In the genomic region with DNA sequence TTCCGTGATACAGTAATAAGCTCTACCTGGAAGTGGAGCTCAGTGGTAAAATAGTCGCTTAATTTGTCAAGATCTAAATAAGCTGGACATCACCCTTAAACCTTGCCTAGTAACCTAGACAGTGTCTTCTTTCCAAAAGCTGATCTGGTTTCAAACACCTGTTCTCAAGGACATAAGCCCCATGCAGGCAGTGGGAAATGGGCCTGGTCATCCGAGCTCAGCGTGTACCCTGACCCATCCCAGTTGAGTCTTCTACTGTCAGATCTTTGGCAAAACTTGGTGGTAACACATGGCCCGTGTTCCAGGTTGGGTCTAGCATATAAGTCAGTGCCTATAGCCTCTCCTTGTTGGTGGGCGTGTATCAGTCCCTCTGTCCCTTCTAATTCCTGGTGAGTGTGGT, we compare ENCODE assay signal across 25 mouse cellular contexts.
"Had no signal": no experiment of that assay in that cellular context is flagged by ENCODE, and none has a peak within 500 bp of the region (broad histone marks: within the 10 kb centered on the region; RNA-seq: fewer than 3 reads in every experiment).

No protein-coding gene starts in this region.

- ATAC-seq: hindbrain, postnatal 0 days; intestine, embryonic 16.5 days; liver, embryonic 12.5 days had no signal

- DNase-seq: heart, adult 11 months; heart, adult 2 months; heart, postnatal 14 days; heart, postnatal 36 days; kidney, adult 11 months; kidney, adult 2 months; kidney, adult 9 months; kidney, postnatal 14 days; kidney, postnatal 36 days; layer of hippocampus, adult 9-11 months; layer of hippocampus, postnatal 36 days; left cerebral cortex, postnatal 4 days had no signal

- H3K9me3 ChIP-seq: heart, embryonic 13.5 days; heart, embryonic 15.5 days; hindbrain, embryonic 13.5 days; hindbrain, embryonic 15.5 days; kidney, embryonic 15.5 days; limb, embryonic 13.5 days; limb, embryonic 15.5 days; liver, embryonic 12.5 days had no signal

- H3K4me3 ChIP-seq: heart, adult 2 months; heart, embryonic 13.5 days; heart, embryonic 15.5 days; hindbrain, embryonic 13.5 days; hindbrain, embryonic 15.5 days; kidney, embryonic 15.5 days; limb, embryonic 13.5 days; limb, embryonic 15.5 days; liver, embryonic 12.5 days had no signal

- H3K27ac ChIP-seq: heart, adult 2 months; heart, embryonic 13.5 days; heart, embryonic 15.5 days; hindbrain, embryonic 13.5 days; hindbrain, embryonic 15.5 days; hindbrain, postnatal 0 days; kidney, embryonic 15.5 days; kidney, postnatal 0 days; limb, embryonic 13.5 days; limb, embryonic 15.5 days; liver, embryonic 12.5 days; liver, embryonic 14.5 days had no signal

- H3K27me3 ChIP-seq: heart, embryonic 13.5 days; heart, embryonic 15.5 days; hindbrain, embryonic 13.5 days; hindbrain, embryonic 15.5 days; kidney, embryonic 15.5 days; limb, embryonic 13.5 days; limb, embryonic 15.5 days had no signal

- H3K9ac ChIP-seq: heart, embryonic 13.5 days; heart, embryonic 15.5 days; hindbrain, embryonic 13.5 days; hindbrain, embryonic 15.5 days; kidney, embryonic 15.5 days; limb, embryonic 13.5 days; limb, embryonic 15.5 days; liver, embryonic 12.5 days; liver, embryonic 14.5 days had no signal

- H3K4me1 ChIP-seq: liver, embryonic 12.5 days had no signal

- H3K36me3 ChIP-seq: heart, embryonic 13.5 days; heart, embryonic 15.5 days; liver, embryonic 12.5 days had no signal

- H3K4me2 ChIP-seq: heart, embryonic 11.5 days; heart, embryonic 13.5 days; heart, embryonic 15.5 days; hindbrain, embryonic 13.5 days; hindbrain, embryonic 15.5 days; kidney, embryonic 15.5 days; limb, embryonic 13.5 days; limb, embryonic 15.5 days; liver, embryonic 12.5 days had no signal
